Mouse (Mus musculus) left cerebral cortex, adult 2 months (tissue): ENCODE measurements around the gene D430042O09Rik. TPM values are rescaled to one million over a fixed set of nuclear protein-coding genes. Genes with fewer than 3 reads are reported as not detected.

Experiments used
- DNase-seq, 2 experiments: peaks; one replicate each; pipeline ENCODE4 v3.0.0; 2021 to 2022; ENCODE audit warnings: low spot score in 2 of 2, mixed read lengths in 1 of 2; ENCODE audit errors: extremely low spot score in 1 of 2
- H3K27ac ChIP-seq: fragments of 200-600 bp; 2 replicates; pipeline ENCODE4 v1.8.1; 2022
- H3K4me3 ChIP-seq: fragments of 200-600 bp; 2 replicates; pipeline ENCODE4 v1.8.1; 2022
- CTCF ChIP-seq: fragments of 200-600 bp; IDR thresholded peaks from 2 replicates; pipeline ENCODE4 v1.8.1; 2022; ENCODE audit warnings: antibody characterized with exemption, mild to moderate bottlenecking, moderate library complexity
- intact Hi-C: fragments of 180-260 bp; cut with DNase I; formaldehyde crosslinking; loops from one replicate; pipeline ENCODE4 v1.15.1; 2025
- total RNA-seq, 2 experiments: library from RNA; stranded (reverse); gene quantifications; 2 replicates each; pipeline ENCODE4 v1.2.3; 2021

D430042O09Rik gene
- total RNA-seq, 2 experiments from 2014 or later: 25.9 to 28.3 TPM

DNA sequence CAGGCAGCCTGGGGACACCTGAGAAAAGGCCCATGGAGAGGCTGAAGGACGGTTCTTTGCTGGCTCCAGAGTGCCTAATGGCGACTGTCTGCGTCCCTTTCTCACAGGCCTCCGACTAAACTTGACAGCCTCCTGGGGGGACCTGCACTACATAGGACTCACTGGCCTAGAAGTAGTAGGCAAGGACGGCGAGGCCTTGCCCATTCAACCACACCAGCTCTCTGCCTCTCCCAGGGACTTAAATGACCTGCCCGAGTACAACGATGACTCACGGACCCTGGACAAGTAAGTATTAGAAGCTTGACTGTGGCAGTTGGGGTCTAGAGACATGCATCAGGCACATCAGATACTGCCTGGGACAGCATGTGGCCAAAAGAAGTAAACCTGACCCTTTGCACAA lies 152.7 kb downstream of the D430042O09Rik start:
- Histone ChIP-seq H3K27ac (no peak overlapping the region), H3K4me3 (no peak overlapping the region)
- intact Hi-C loops: no loop called here
- DNase-seq: no peak
- TF ChIP-seq CTCF: no peak

- no peak overlapping the region for H3K4me3 ChIP-seq
- DNase-seq: no peak
- TF ChIP-seq CTCF: no peak
- intact Hi-C loops: no loop called here
- H3K27ac ChIP-seq: no peak overlapping the region
Measured at GRCm38 (mm10) chr7:125864026-125864425, 156.3 kb downstream of the D430042O09Rik start.

GRCm38 (mm10) chr7:125865234-125865633 lies 157.5 kb downstream of the D430042O09Rik start:
- no peak overlapping the region for H3K27ac ChIP-seq
- DNase-seq: no peak
- no peak overlapping the region for H3K4me3 ChIP-seq
- intact Hi-C loops: no loop called here
- TF ChIP-seq CTCF: no peak

DNA sequence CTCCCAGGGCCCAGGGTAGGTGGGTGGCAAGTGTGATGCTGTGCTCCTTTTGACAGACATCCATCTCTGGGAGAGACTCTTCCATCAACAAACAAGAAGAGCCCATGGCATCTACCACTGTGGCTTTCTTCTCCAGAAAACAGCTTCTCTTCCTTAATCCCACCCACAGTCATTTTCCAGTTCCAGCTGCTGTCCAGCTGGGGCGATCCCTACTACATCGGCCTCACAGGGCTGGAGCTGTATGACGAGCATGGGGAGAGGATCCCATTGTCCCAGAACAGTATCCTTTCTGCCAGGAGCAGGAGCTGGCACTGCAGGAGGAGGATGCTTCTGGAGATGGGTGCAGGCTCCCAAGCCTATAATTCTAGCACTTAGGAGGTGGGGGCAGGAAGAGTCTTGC lies 160.9 kb downstream of the D430042O09Rik start:
- no peak overlapping the region for H3K4me3 ChIP-seq
- no peak overlapping the region for H3K27ac ChIP-seq
- TF ChIP-seq CTCF: no peak
- intact Hi-C loops: no loop called here
- DNase-seq: no peak

DNA sequence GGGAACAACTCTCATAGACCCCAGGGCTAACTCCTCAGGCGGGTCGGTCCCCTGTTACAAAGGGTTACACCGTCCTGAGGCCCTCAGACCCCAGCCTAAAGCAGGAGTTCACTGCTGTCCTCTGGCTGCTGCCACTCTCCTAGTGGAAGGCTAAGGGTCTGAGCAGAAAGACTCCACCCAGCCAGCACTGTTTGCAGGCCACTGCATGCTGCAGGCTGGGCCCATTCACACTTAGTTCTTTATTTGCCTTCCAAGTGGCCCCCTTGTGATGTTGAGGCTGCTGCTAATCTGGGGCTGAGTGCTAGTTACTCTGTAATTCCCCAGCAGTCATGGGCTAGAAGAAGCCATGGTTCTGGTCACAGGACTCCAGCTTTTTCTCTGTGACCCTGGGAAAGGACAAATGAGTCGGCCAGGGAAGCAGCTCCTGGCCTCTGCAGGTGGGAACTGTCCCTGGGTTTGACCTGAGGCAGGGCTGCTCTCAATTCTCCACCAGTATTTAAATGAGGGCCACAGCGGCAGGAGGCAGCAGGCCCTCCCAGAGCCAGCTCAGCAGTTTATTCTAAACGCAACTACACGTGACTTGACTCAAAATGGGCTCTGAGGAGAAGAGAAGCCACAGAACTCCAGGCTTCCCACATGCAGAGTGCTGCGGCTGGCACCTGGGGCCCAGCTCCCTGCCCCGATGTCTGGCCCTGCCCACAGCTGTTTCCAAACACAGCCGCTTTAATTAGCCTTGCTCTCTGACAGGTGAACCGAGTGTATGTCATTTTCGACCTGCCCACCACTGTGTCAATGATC lies 163.9 kb downstream of the D430042O09Rik start:
- TF ChIP-seq CTCF: no peak
- Histone ChIP-seq H3K27ac (peak overlapping the region; percentile 38), H3K4me3 (no peak overlapping the region)
- peak in 1 of 2 experiments; percentile 32 for DNase-seq
- intact Hi-C loops: no loop called here

DNA sequence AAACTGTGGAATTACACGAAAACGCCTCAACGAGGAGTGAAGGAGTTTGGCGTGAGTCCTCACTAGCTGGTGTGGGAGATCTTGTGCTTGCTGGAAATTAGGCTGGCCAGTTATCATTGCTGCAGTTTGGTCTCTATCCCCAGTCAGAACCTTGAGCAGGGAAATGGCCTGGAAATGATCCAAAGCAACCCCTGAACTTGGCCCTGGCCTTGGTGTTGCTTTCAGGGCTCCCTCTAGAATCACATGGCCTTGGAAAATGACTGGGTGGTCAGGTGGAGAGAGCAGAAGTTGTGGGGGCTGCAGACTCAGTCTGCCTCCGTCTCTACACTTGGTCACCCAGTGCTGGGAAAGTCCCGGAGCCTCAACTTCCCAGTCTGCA lies 164.5 kb downstream of the D430042O09Rik start:
- Histone ChIP-seq H3K4me3 (no peak overlapping the region), H3K27ac (peak overlapping the region; percentile 38)
- intact Hi-C loops: no loop called here
- TF ChIP-seq CTCF: no peak
- no peak for DNase-seq

GRCm38 (mm10) chr7:125872874-125873273 lies 165.2 kb downstream of the D430042O09Rik start:
- intact Hi-C loops: no loop called here
- H3K4me3 ChIP-seq: no peak overlapping the region
- no peak for DNase-seq
- TF ChIP-seq CTCF: no peak
- no peak overlapping the region; the same call in 1 of the 2 replicates for H3K27ac ChIP-seq

GRCm38 (mm10) chr7:125873971-125874495 lies 166.3 kb downstream of the D430042O09Rik start:
- no peak for DNase-seq
- intact Hi-C loops: no loop called here
- Histone ChIP-seq H3K4me3 (no peak overlapping the region), H3K27ac (no peak overlapping the region)
- no peak for TF ChIP-seq CTCF

DNA sequence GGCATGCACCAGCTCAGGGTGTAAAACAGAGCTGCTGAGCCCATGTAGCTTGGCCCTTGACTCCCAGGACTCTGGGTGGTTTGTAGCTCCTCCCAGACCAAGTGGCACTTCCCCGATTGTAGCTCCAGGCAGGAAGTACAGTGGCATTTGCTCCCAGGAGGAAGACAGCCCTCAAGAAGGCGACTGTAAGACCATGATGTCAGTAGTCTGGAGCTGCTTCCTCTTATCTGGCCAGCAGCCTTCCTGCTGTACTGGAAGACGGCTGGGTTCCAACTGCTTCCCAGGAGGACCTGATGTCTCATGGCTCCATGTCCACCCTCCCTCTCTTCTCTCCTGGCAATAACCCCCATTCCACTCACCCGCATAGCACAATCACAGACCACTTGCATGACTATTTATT lies 170.4 kb downstream of the D430042O09Rik start:
- DNase-seq: no peak
- TF ChIP-seq CTCF: no peak
- Histone ChIP-seq H3K27ac (no peak overlapping the region), H3K4me3 (no peak overlapping the region)
- intact Hi-C loops: no loop called here

- no peak for TF ChIP-seq CTCF
- Histone ChIP-seq H3K27ac (no peak overlapping the region), H3K4me3 (no peak overlapping the region)
- no peak for DNase-seq
- intact Hi-C loops: no loop called here
Measured at GRCm38 (mm10) chr7:125883232-125883631, 175.5 kb downstream of the D430042O09Rik start.

DNA sequence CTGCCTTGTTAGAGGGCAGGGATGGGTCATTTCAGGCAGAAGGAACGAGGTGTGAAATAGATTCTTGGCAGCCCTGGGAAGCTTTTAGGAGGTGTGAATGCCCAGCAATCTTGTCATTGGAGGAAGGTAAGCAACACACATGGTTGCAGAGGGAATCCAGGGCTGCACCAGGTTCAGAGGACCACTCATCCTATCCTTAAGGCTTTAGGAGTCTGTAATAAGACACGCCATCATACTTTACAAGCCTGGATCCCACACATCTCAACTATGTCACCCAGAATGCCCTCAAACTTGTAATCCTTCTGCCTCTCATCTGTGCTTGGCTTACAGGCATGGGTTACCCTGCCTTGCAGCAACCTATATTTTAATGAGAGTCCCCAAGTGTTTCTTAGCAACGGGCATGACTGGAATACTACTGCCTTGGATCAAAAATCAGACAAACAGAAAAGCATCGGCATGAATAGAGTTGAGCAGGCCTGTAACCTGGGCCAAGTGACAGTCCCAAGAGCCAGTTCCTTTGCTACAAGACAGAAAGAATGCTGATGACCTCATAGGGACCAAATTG lies 178.5 kb downstream of the D430042O09Rik start:
- intact Hi-C loops: no loop called here
- no peak overlapping the region for H3K27ac ChIP-seq
- DNase-seq: no peak
- no peak overlapping the region for H3K4me3 ChIP-seq
- no peak for TF ChIP-seq CTCF

- intact Hi-C loops: no loop called here
- DNase-seq: no peak
- TF ChIP-seq CTCF: no peak
- no peak overlapping the region for H3K4me3 ChIP-seq
- no peak overlapping the region; the same call in none of the 2 replicates for H3K27ac ChIP-seq
Measured at GRCm38 (mm10) chr7:125887124-125887523, 179.4 kb downstream of the D430042O09Rik start.
